Mouse (Mus musculus) liver, postnatal 0 days (tissue): ENCODE measurements around the gene 4921517D22Rik. TPM values are rescaled to one million over a fixed set of nuclear protein-coding genes. Genes with fewer than 3 reads are reported as not detected.
"Not testable (repeated sequence)": the region's sequence is repeated elsewhere in the genome, so short reads cannot be mapped to it uniquely, and the experiment has no call there.

Experiments used
- ATAC-seq: fragments of 200-750 bp; cut with Nextera tagmentation; 2 replicates; pipeline ENCODE4 v1.8.0; 2017; ENCODE audit warnings: mild to moderate bottlenecking, moderate library complexity
- DNase-seq: peaks from one replicate; pipeline ENCODE4 v3.0.0-alpha.2; 2016
- H3K27ac ChIP-seq: fragments of 300-500 bp; sonication (generic); 2 replicates; pipeline ENCODE4 v1.5.1; 2014; ENCODE audit warnings: antibody characterized with exemption, moderate library complexity, mild to moderate bottlenecking, low read depth
- H3K27me3 ChIP-seq: fragments of 300-500 bp; sonication (generic); 2 replicates; pipeline ENCODE4 v1.6.1; 2014; ENCODE audit warnings: low read length, control low read depth, mixed read lengths; ENCODE audit not compliant: insufficient read depth
- H3K36me3 ChIP-seq: fragments of 300-500 bp; sonication (generic); replicated peaks from 2 replicates; pipeline ENCODE4 v1.6.1; 2014; ENCODE audit warnings: mild to moderate bottlenecking, control low read depth, low read length, moderate library complexity, mixed read lengths; ENCODE audit not compliant: insufficient read depth
- H3K4me1 ChIP-seq: fragments of 300-500 bp; sonication (generic); 2 replicates; pipeline ENCODE4 v1.6.1; 2014; ENCODE audit warnings: antibody characterized with exemption, mild to moderate bottlenecking, control low read depth; ENCODE audit not compliant: insufficient read depth
- H3K4me2 ChIP-seq: fragments of 300-500 bp; sonication (generic); 2 replicates; pipeline ENCODE4 v1.6.1; 2014; ENCODE audit warnings: low read depth, mild to moderate bottlenecking, low read length, moderate library complexity, mixed read lengths
- H3K4me3 ChIP-seq: fragments of 300-500 bp; sonication (generic); 2 replicates; pipeline ENCODE4 v1.5.1; 2014; ENCODE audit warnings: low read depth, low read length
- H3K9ac ChIP-seq: fragments of 300-500 bp; sonication (generic); replicated peaks from 2 replicates; pipeline ENCODE4 v1.6.1; 2014; ENCODE audit warnings: mild to moderate bottlenecking, moderate library complexity
- H3K9me3 ChIP-seq: fragments of 300-500 bp; sonication (generic); 2 replicates; pipeline ENCODE4 v1.6.1; 2016; ENCODE audit warnings: mild to moderate bottlenecking, control low read depth, low read length, mixed read lengths
- CTCF ChIP-seq: sonication (generic); IDR thresholded peaks from 2 replicates; pipeline ENCODE4 v1.5.1; 2016; ENCODE audit warnings: antibody characterized with exemption, low read depth
- EP300 ChIP-seq: IDR thresholded peaks from 2 replicates; pipeline ENCODE4 v1.6.1; 2016; ENCODE audit warnings: antibody characterized with exemption, low read depth, mild to moderate bottlenecking
- WGBS: fragments of 180-500 bp; shearing (Covaris S2); extraction: QIAGEN DNeasy Blood & Tissue Kit; methylation state at CpG from one replicate; pipeline ENCODE4 v1.1.7; 2014; ENCODE audit not compliant: insufficient replicate concordance; 5-methylcytosine and 5-hydroxymethylcytosine counted together
- polyA plus RNA-seq: library from polyadenylated mRNA; unstranded; fragments of >200 nt; fragmentation: Nextera tagmentation; extraction: Ambion mirVana; gene quantifications from 2 replicates; pipeline ENCODE4 v1.2.1, GENCODE M21; 2015

Gene 4921517D22Rik
- polyA plus RNA-seq, 1 experiment from 2014 or later: not detected

GRCm38 (mm10) chr13:59733936-59734335 is 40.0 kb upstream of the 4921517D22Rik start:
- Histone ChIP-seq H3K27me3 (peaks cover 3% of the 10 kb centered on the region; the same call in 1 of the 2 replicates), H3K27ac (no peak overlapping the region), H3K9ac (no peak overlapping the region), H3K4me3 (no peak overlapping the region), H3K9me3 (no peaks in the 10 kb centered on the region), H3K4me2 (no peak overlapping the region), H3K4me1 (peaks cover 23% of the 10 kb centered on the region), H3K36me3 (no peaks in the 10 kb centered on the region)
- 82% methylated on average over 2 of the region's 4 CpGs for WGBS
- no peak for ATAC-seq
- no peak for TF ChIP-seq CTCF
- DNase-seq: no peak

DNA sequence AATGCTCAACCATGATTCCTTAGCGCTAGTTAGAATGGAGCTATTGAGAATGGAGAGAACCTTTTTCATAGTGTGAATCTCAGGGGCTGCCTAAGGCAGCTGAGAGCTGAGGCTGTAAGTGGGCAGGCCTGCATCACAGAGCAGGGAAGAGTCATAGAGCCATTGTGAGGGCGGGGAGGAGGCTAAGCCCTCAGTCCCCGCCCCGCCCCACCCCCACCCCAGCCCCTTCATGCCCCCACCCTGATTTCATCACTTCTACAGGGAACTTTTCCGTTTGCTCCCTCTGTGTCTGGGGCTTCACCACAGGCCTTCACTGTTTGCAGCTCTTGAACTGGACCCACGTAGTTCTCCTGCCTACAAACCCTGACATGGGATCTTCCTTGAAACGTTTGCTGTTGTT is 37.7 kb upstream of the 4921517D22Rik start, which contains the start of gene Spata31d1d:
TSS of gene Spata31d1d (minus strand) at position 101 of the 400 bp plus-strand sequence.
- DNase-seq (no peak), ATAC-seq (no peak)
- Histone ChIP-seq H3K27me3 (peaks cover 8% of the 10 kb centered on the region; the same call in 1 of the 2 replicates), H3K36me3 (no peaks in the 10 kb centered on the region), H3K9me3 (no peaks in the 10 kb centered on the region), H3K4me3 (no peak within 1 kb of the TSS), H3K9ac (no peak within 1 kb of the TSS), H3K4me1 (peaks cover 13% of the 10 kb centered on the region), H3K27ac (no peak within 1 kb of the TSS), H3K4me2 (no peak within 1 kb of the TSS)
- no peak for TF ChIP-seq CTCF
- TF ChIP-seq EP300: no peak
- WGBS: 45% methylated on average over 7 of the region's 7 CpGs

GRCm38 (mm10) chr13:59728378-59729093 is 34.6 kb upstream of the 4921517D22Rik start:
- Histone ChIP-seq H3K4me1 (no peaks in the 10 kb centered on the region), H3K27ac (no peak overlapping the region), H3K9me3 (no peaks in the 10 kb centered on the region), H3K9ac (no peak overlapping the region), H3K27me3 (peaks cover 14% of the 10 kb centered on the region; the same call in 1 of the 2 replicates), H3K36me3 (no peaks in the 10 kb centered on the region), H3K4me2 (no peak overlapping the region), H3K4me3 (no peak overlapping the region)
- TF ChIP-seq CTCF: peak; percentile 99
- no peak for TF ChIP-seq EP300
- DNase-seq: peak; percentile 86
- ATAC-seq: peak; percentile 90
- 18% methylated on average over 7 of the region's 7 CpGs for WGBS

DNA sequence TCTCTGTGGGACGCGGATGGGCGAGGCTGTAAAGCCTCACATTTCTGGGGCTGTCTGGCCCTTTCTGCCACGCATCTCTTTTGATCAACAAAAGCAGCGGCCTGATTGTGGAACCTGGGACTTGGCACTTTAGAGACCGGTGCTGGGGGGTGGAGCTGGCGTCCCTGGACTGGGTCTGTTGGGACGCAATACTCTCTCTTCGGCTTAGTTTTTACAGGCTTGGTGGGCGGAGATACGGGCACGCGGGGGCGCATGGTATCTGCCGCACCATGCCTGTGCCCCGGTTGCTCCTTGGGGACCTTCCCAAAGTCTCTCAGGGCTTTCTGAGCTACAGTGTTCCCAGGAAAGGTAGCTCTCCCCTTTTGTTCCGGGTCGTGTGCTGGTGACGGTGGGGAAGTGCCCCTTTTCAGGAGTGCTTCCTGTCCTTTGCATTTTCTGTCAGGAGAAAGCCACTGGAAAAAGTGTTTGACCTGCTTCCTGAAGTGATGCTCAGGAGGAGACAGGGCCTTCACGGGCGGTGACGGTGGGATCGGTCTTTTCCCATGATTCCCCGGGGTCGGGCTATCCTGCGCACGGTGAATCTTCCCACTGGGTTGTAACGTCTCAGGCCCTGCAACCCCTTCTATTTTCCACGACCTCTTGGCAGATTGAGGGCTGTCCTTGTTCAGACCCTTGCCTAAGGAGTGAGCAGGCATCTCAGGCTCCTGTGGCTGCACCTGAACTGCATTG is 32.4 kb upstream of the 4921517D22Rik start:
- DNase-seq: no peak
- H3K27ac ChIP-seq: no peak overlapping the region
- no peaks in the 10 kb centered on the region for H3K36me3 ChIP-seq
- TF ChIP-seq CTCF (no peak), EP300 (no peak)
- H3K4me1 ChIP-seq: no peaks in the 10 kb centered on the region
- no peak overlapping the region for H3K4me3 ChIP-seq
- H3K27me3 ChIP-seq: peaks cover 14% of the 10 kb centered on the region; the same call in 1 of the 2 replicates
- no peak for ATAC-seq
- peak overlapping the region; percentile 10; the same call in 1 of the 2 replicates for H3K4me2 ChIP-seq
- H3K9ac ChIP-seq: no peak overlapping the region
- 33% methylated on average over 29 of the region's 29 CpGs for WGBS
- H3K9me3 ChIP-seq: no peaks in the 10 kb centered on the region

DNA sequence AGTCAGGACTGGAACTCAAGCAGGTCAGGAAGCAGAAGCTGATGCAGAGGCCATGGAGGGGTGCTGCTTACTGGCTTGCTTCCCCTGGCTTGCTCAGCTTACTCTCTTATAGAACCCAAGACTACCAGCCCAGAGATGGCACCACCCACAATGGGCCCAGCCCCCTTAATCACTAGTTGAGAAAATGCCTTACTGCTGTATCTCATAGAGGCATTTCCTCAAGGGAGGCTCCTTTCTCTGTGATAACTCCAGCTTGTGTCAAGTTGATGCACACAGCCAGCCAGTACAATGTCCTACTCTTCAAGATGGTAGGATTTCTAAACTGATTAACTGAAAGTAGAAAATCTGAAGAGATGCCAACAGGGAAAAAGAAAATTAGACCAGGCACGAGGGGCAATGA is 28.2 kb upstream of the 4921517D22Rik start:
- H3K9ac ChIP-seq, H3K4me3 ChIP-seq, H3K27me3 ChIP-seq, H3K36me3 ChIP-seq, DNase-seq, ATAC-seq, H3K27ac ChIP-seq, H3K4me1 ChIP-seq, H3K9me3 ChIP-seq, H3K4me2 ChIP-seq: not testable (repeated sequence)
- WGBS: 66% methylated on average over 1 of the region's 1 CpGs

GRCm38 (mm10) chr13:59719475-59719874 is 25.6 kb upstream of the 4921517D22Rik start:
- H3K4me3 ChIP-seq: no peak overlapping the region
- peak; percentile 43 for ATAC-seq
- no peaks in the 10 kb centered on the region for H3K9me3 ChIP-seq
- no peak overlapping the region for H3K27ac ChIP-seq
- H3K27me3 ChIP-seq: no peaks in the 10 kb centered on the region
- H3K4me2 ChIP-seq: no peak overlapping the region
- no peaks in the 10 kb centered on the region for H3K36me3 ChIP-seq
- 75% methylated on average over 1 of the region's 1 CpGs for WGBS
- H3K9ac ChIP-seq: no peak overlapping the region
- DNase-seq: no peak
- 0 out of 2 replicates have a peak, but pooled peaks cover 2% of the 10 kb centered on the region for H3K4me1 ChIP-seq
- TF ChIP-seq EP300 (no peak), CTCF (no peak)

GRCm38 (mm10) chr13:59718857-59719440 is 25.0 kb upstream of the 4921517D22Rik start:
- not testable (repeated sequence) for H3K4me3 ChIP-seq, H3K4me1 ChIP-seq, H3K4me2 ChIP-seq, H3K36me3 ChIP-seq, DNase-seq, H3K9ac ChIP-seq, ATAC-seq, H3K27me3 ChIP-seq, H3K9me3 ChIP-seq, H3K27ac ChIP-seq
- 20% methylated on average over 6 of the region's 6 CpGs for WGBS
